Mouse (Mus musculus) megakaryocyte, adult 5-6 weeks (primary cell): Measurements from ENCODE around the gene Malsu1. TPM values are rescaled to one million over a fixed set of nuclear protein-coding genes. Genes with fewer than 3 reads are reported as not detected.

Source experiments
- ATAC-seq: 2 replicates; pipeline ENCODE4 v1.8.0; 2016; ENCODE audit warnings: mild to moderate bottlenecking, inconsistent platforms; ENCODE audit not compliant: poor library complexity, severe bottlenecking
- total RNA-seq, 2 experiments: library from RNA; stranded (forward) in 1 of 2; stranded (reverse) in 1 of 2; fragments of 153-499, 151-499 nt in 1 of 2; fragments of 221-1000, 200-1000 nt in 1 of 2; gene quantifications; 2 replicates each; pipeline versions ENCODE4 v1.2.3 to v1.2.4; 2015 to 2017

The Malsu1 gene
- total RNA-seq, 2 experiments from 2014 or later: 17.0 to 25.9 TPM

DNA sequence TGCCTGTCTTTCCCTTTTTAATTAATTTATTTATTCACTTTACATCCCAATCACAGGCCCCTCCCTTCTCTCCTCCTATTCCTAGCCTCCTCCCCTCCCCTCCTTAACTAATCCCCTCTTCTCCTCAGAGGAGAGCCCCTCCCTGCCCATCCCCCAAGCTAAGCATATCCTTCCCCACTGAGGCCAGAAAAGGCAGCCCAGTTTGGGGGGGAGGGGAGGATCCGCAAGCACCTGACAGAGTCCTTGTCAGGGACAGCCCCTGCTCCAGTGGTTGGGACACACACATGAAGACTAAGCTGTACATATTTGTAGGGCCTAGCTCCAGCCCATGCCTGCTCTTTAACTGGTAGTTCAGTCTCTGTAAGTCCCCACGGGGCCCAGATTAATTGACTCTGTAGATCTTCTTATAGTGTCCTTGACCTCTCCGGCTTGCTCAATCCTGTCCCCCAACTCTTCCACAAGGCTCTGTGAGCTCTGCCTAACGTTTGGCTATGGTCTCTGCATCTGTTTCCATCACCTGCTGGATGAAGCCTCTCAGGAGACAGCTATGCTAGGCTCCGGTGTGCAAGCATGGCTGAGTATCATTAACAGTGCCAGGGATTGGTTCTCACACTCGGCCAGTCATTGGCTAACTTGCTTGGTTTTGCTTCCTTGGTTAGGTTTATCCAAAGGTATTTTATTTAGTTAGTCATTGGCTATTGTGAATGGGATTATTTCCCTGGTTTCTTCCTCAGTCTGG is 58.9 kb downstream of the Malsu1 start:
- ATAC-seq: no peak

Other genes starting within 250 kb of the Malsu1 start
- 33.4 and 35.5 TPM in 2 replicates for gene Tmem176a, start 232.9 kb upstream of the Malsu1 start, total RNA-seq (2015)
- gene Tmem176a, start 232.9 kb upstream of the Malsu1 start, total RNA-seq (2017): 16.5 and 20.0 TPM in 2 replicates
- 74.3 and 79.2 TPM in 2 replicates for gene Tmem176b, start 232.3 kb upstream of the Malsu1 start, total RNA-seq (2015)
- gene Tmem176b, start 232.3 kb upstream of the Malsu1 start, total RNA-seq (2017): 81.4 and 85.0 TPM in 2 replicates
- gene Aoc1, start 200.9 kb upstream of the Malsu1 start, total RNA-seq (2015): not detected in 2 replicates
- not detected in 2 replicates for gene Aoc1, start 200.9 kb upstream of the Malsu1 start, total RNA-seq (2017)
- not detected in 2 replicates for gene 1600015I10Rik, start 143.9 kb upstream of the Malsu1 start, total RNA-seq (2015)
- gene 1600015I10Rik, start 143.9 kb upstream of the Malsu1 start, total RNA-seq (2017): not detected in 2 replicates
- gene Doxl2, start 98.8 kb upstream of the Malsu1 start, total RNA-seq (2015): not detected in 2 replicates
- not detected in 2 replicates for gene Doxl2, start 98.8 kb upstream of the Malsu1 start, total RNA-seq (2017)
- gene Svs1, start 86.9 kb upstream of the Malsu1 start, total RNA-seq (2015): not detected in 2 replicates
- gene Svs1, start 86.9 kb upstream of the Malsu1 start, total RNA-seq (2017): not detected in 2 replicates
- 0.94 and 2.3 TPM in 2 replicates for gene Gpnmb, start 37.2 kb upstream of the Malsu1 start, total RNA-seq (2015)
- gene Gpnmb, start 37.2 kb upstream of the Malsu1 start, total RNA-seq (2017): 0.45 and 0.81 TPM in 2 replicates
- gene Igf2bp3, start 141.2 kb downstream of the Malsu1 start, total RNA-seq (2015): 0.02 and 0.05 TPM in 2 replicates
- not detected in 2 replicates for gene Igf2bp3, start 141.2 kb downstream of the Malsu1 start, total RNA-seq (2017)
- 124 and 144 TPM in 2 replicates for gene Tra2a, start 190.2 kb downstream of the Malsu1 start, total RNA-seq (2015)
- gene Tra2a, start 190.2 kb downstream of the Malsu1 start, total RNA-seq (2017): 98.9 and 106 TPM in 2 replicates
- gene Ccdc126, start 245.5 kb downstream of the Malsu1 start, total RNA-seq (2015): 6.8 TPM in 2 replicates
- 5.2 and 5.8 TPM in 2 replicates for gene Ccdc126, start 245.5 kb downstream of the Malsu1 start, total RNA-seq (2017)